Mouse (Mus musculus) forebrain, embryonic 15.5 days (tissue): Measurements from ENCODE around the gene Zfp982. TPM values are rescaled to one million over a fixed set of nuclear protein-coding genes. Genes with fewer than 3 reads are reported as not detected.

Experiments
- polyA plus RNA-seq: library from polyadenylated mRNA; unstranded; fragments of >200 nt; fragmentation: Nextera tagmentation; extraction: Ambion mirVana; gene quantifications from 2 replicates; pipeline ENCODE4 v1.2.1, GENCODE M21; 2015

Zfp982 gene
- polyA plus RNA-seq, 1 experiment from 2014 or later: 2.7 TPM

Other genes starting within 250 kb of the Zfp982 start
- not detected in 2 replicates for gene Zfp988, start 186.7 kb upstream of the Zfp982 start, polyA plus RNA-seq
- gene Zfp978, start 131.1 kb upstream of the Zfp982 start, polyA plus RNA-seq: not detected in 2 replicates
- 0.36 and 0.42 TPM in 2 replicates for gene Gm16503, start 47.8 kb downstream of the Zfp982 start, polyA plus RNA-seq
- gene Zfp985, start 60.9 kb downstream of the Zfp982 start, polyA plus RNA-seq: 0.06 TPM in 1 of 2 replicates, not detected in the other
- gene Zfp979, start 150.1 kb downstream of the Zfp982 start, polyA plus RNA-seq: 0.84 and 1.1 TPM in 2 replicates
- gene Zfp534, start 210.1 kb downstream of the Zfp982 start, polyA plus RNA-seq: not detected in 2 replicates